ENCODE assay signal across 9 mouse cellular contexts in genomic region chr11:106736614-106737013, GRCm38 (mm10). TPM values are rescaled to one million over a fixed set of nuclear protein-coding genes. Genes with fewer than 3 reads are reported as not detected.
DNase-seq lines count a peak whose midpoint lies in the region; ATAC-seq and TF ChIP-seq lines count a peak whose summit lies in the region.
"Had no signal": no experiment of that assay in that cellular context is flagged by ENCODE, and none has a peak within 500 bp of the region (broad histone marks: within the 10 kb centered on the region; RNA-seq: fewer than 3 reads in every experiment).

No protein-coding gene starts in this region.

- H3K27me3 ChIP-seq in heart, adult 2 months (ENCODE audit: control insufficient read depth, insufficient read depth, low read length), result no peaks in the 10 kb centered on the region
- H3K27me3 ChIP-seq in lung, embryonic 16.5 days (ENCODE audit: control insufficient read depth, insufficient read depth, low read depth, low read length), result no peaks in the 10 kb centered on the region
- H3K27me3 ChIP-seq in hindbrain, embryonic 16.5 days (replicated peaks; ENCODE audit: control insufficient read depth, insufficient read depth, low read length), result no peaks in the 10 kb centered on the region
- no peaks in the 10 kb centered on the region for H3K27me3 ChIP-seq in neural tube, embryonic 14.5 days (ENCODE audit: control insufficient read depth, insufficient read depth, low read length)
- H3K27me3 ChIP-seq: limb, embryonic 15.5 days had no signal

- peak overlapping the region; percentile 86 for H3K27ac ChIP-seq in heart, adult 2 months
- H3K27ac ChIP-seq in lung, embryonic 16.5 days (ENCODE audit: low read length), result peak overlapping the region; percentile 14
- H3K27ac ChIP-seq in hindbrain, embryonic 16.5 days (ENCODE audit: low read depth, low read length), result peak overlapping the region; percentile 77
- H3K27ac ChIP-seq in neural tube, embryonic 14.5 days (ENCODE audit: low read depth, low read length), result peak overlapping the region; percentile 22; the same call in 1 of the 2 replicates
- H3K27ac ChIP-seq: limb, embryonic 15.5 days had no signal

- no peaks in the 10 kb centered on the region; the same call in 1 of the 2 replicates for H3K36me3 ChIP-seq in heart, adult 2 months (ENCODE audit: control insufficient read depth, insufficient read depth, low read length)
- no peaks in the 10 kb centered on the region for H3K36me3 ChIP-seq in lung, embryonic 16.5 days (ENCODE audit: control insufficient read depth, insufficient read depth, low read length)
- no peaks in the 10 kb centered on the region for H3K36me3 ChIP-seq in hindbrain, embryonic 16.5 days (ENCODE audit: control insufficient read depth, insufficient read depth, low read length)
- H3K36me3 ChIP-seq in neural tube, embryonic 14.5 days (ENCODE audit: control insufficient read depth, insufficient read depth, low read length), result no peaks in the 10 kb centered on the region
- H3K36me3 ChIP-seq: limb, embryonic 15.5 days had no signal

- H3K4me1 ChIP-seq in heart, adult 2 months (ENCODE audit: control insufficient read depth, insufficient read depth, low read length), result peaks cover 15% of the 10 kb centered on the region
- H3K4me1 ChIP-seq in lung, embryonic 16.5 days (replicated peaks; ENCODE audit: control insufficient read depth, insufficient read depth, low read length), result 0 out of 2 replicates have a peak, but pooled peaks cover 3% of the 10 kb centered on the region
- peaks cover 14% of the 10 kb centered on the region for H3K4me1 ChIP-seq in hindbrain, embryonic 16.5 days (ENCODE audit: control insufficient read depth, insufficient read depth, low read depth, low read length)
- peaks cover 7% of the 10 kb centered on the region for H3K4me1 ChIP-seq in neural tube, embryonic 14.5 days (ENCODE audit: control insufficient read depth, insufficient read depth, low read length)
- H3K4me1 ChIP-seq: limb, embryonic 15.5 days had no signal

- intact Hi-C loops in heart, adult 2 months (cut with DNase I), result loop anchor here (1.0 kb wide), 2 partner anchors 28 to 56 kb away; no protein-coding TSS in a partner anchor

- 65% methylated on average over 3 of the region's 3 CpGs for WGBS in heart, adult 2 months
- WGBS in lung, embryonic 16.5 days, result 61% methylated on average over 3 of the region's 3 CpGs
- WGBS in hindbrain, embryonic 16.5 days, result 32% methylated on average over 3 of the region's 3 CpGs
- 65% methylated on average over 3 of the region's 3 CpGs for WGBS in neural tube, embryonic 14.5 days

- H3K79me2 ChIP-seq in heart, adult 2 months (replicated peaks; ENCODE audit: control insufficient read depth, insufficient read depth, low read length), result no peaks in the 10 kb centered on the region

- H3K9me3 ChIP-seq in lung, embryonic 16.5 days (ENCODE audit: control insufficient read depth, low read length), result no peaks in the 10 kb centered on the region
- no peaks in the 10 kb centered on the region for H3K9me3 ChIP-seq in hindbrain, embryonic 16.5 days (ENCODE audit: control insufficient read depth, low read length)
- no peaks in the 10 kb centered on the region for H3K9me3 ChIP-seq in neural tube, embryonic 14.5 days (ENCODE audit: control insufficient read depth, low read length)
- H3K9me3 ChIP-seq: limb, embryonic 15.5 days had no signal

- H3K4me3 ChIP-seq in heart, adult 2 months, result no peak overlapping the region
- H3K4me3 ChIP-seq in lung, embryonic 16.5 days (ENCODE audit: low read length), result no peak overlapping the region
- no peak overlapping the region for H3K4me3 ChIP-seq in hindbrain, embryonic 16.5 days (ENCODE audit: low read length)
- H3K4me3 ChIP-seq in neural tube, embryonic 14.5 days (ENCODE audit: low read depth, low read length), result no peak overlapping the region
- H3K4me3 ChIP-seq: limb, embryonic 15.5 days had no signal

- H3K9ac ChIP-seq in heart, adult 2 months (ENCODE audit: low read depth, low read length), result no peak overlapping the region
- H3K9ac ChIP-seq in lung, embryonic 16.5 days (ENCODE audit: low read length), result no peak overlapping the region
- H3K9ac ChIP-seq in hindbrain, embryonic 16.5 days (ENCODE audit: low read depth, low read length), result peak overlapping the region; percentile 37
- no peak overlapping the region for H3K9ac ChIP-seq in neural tube, embryonic 14.5 days (replicated peaks; ENCODE audit: low read depth, low read length)
- H3K9ac ChIP-seq: limb, embryonic 15.5 days had no signal

- H3K4me2 ChIP-seq in lung, embryonic 16.5 days (ENCODE audit: low read depth, low read length), result no peak overlapping the region
- H3K4me2 ChIP-seq in hindbrain, embryonic 16.5 days (ENCODE audit: low read length), result no peak overlapping the region
- no peak overlapping the region for H3K4me2 ChIP-seq in neural tube, embryonic 14.5 days (ENCODE audit: low read depth, low read length)
- H3K4me2 ChIP-seq: limb, embryonic 15.5 days had no signal

- ATAC-seq in lung, embryonic 16.5 days (ENCODE audit: low read depth), result no peak
- no peak for ATAC-seq in hindbrain, embryonic 16.5 days
- no peak for ATAC-seq in neural tube, embryonic 14.5 days (ENCODE audit: low read depth)

- no peak for DNase-seq in heart, adult 2 months
- no peak for DNase-seq in heart, adult 9 months (ENCODE audit: low spot score in 2 of 2)
- DNase-seq in lung, adult 18-20 months, result no peak
- no peak for DNase-seq in ovary, postnatal 36 days (ENCODE audit: low spot score)
- DNase-seq in adrenal gland, adult (ENCODE audit: inconsistent age in 2 of 2, low spot score in 1 of 2), result no peak

- TF ChIP-seq EP300 in heart, adult 2 months (IDR thresholded peaks at IDR 0.05; ENCODE audit: insufficient read depth, low read depth, low read length), result no peak

- no peak for TF ChIP-seq POLR2A in heart, adult 2 months (IDR thresholded peaks at IDR 0.05; ENCODE audit: insufficient read depth, low read depth, low read length)

- no peak for TF ChIP-seq CTCF in heart, adult 2 months (IDR thresholded peaks at IDR 0.05)

RNA-seq across cellular contexts. Expression of gene Pecam1, which starts 13.8 kb away (rescaled TPM):
- total RNA-seq in heart, adult 2 months (2021), result 100 to 1,000 TPM; 114 to 123 TPM
- polyA plus RNA-seq in heart, adult 2 months (2012; rRNA removed), result 78.3 and 130 TPM in 2 replicates
- 140 and 151 TPM in 2 replicates for polyA plus RNA-seq in lung, embryonic 16.5 days (2015; fragmentation: Nextera tagmentation; extraction: Ambion mirVana)
- polyA plus RNA-seq in hindbrain, embryonic 16.5 days (2015; fragmentation: Nextera tagmentation; extraction: Ambion mirVana), result 16.4 and 21.0 TPM in 2 replicates
- polyA plus RNA-seq in neural tube, embryonic 14.5 days (2014; fragmentation: Nextera tagmentation; extraction: Ambion mirVana), result 9.4 and 16.9 TPM in 2 replicates

RNA-seq across cellular contexts. Expression of gene Milr1, which starts 14.4 kb away (rescaled TPM):
- total RNA-seq in heart, adult 2 months (2021), result 1 to 10 TPM in 1 of 2 experiments, under 1 TPM in 1; 0.93 to 1.4 TPM
- 0.29 and 0.56 TPM in 2 replicates for polyA plus RNA-seq in heart, adult 2 months (2012; rRNA removed)
- 1.9 and 2.2 TPM in 2 replicates for polyA plus RNA-seq in lung, embryonic 16.5 days (2015; fragmentation: Nextera tagmentation; extraction: Ambion mirVana)
- 0.42 and 0.56 TPM in 2 replicates for polyA plus RNA-seq in hindbrain, embryonic 16.5 days (2015; fragmentation: Nextera tagmentation; extraction: Ambion mirVana)
- 0.51 and 1.4 TPM in 2 replicates for polyA plus RNA-seq in neural tube, embryonic 14.5 days (2014; fragmentation: Nextera tagmentation; extraction: Ambion mirVana)

RNA-seq across cellular contexts. Expression of gene Polg2, which starts 42.7 kb away (rescaled TPM):
- 1 to 10 TPM; 3.7 to 4.2 TPM for total RNA-seq in heart, adult 2 months (2021)
- 2.7 and 3.8 TPM in 2 replicates for polyA plus RNA-seq in heart, adult 2 months (2012; rRNA removed)
- 9.0 and 9.9 TPM in 2 replicates for polyA plus RNA-seq in lung, embryonic 16.5 days (2015; fragmentation: Nextera tagmentation; extraction: Ambion mirVana)
- polyA plus RNA-seq in hindbrain, embryonic 16.5 days (2015; fragmentation: Nextera tagmentation; extraction: Ambion mirVana), result 9.1 and 9.9 TPM in 2 replicates
- polyA plus RNA-seq in neural tube, embryonic 14.5 days (2014; fragmentation: Nextera tagmentation; extraction: Ambion mirVana), result 10.3 and 10.4 TPM in 2 replicates

RNA-seq across cellular contexts. Expression of gene Ddx5, which starts 52.4 kb away (rescaled TPM):
- 100 to 1,000 TPM; 328 to 354 TPM for total RNA-seq in heart, adult 2 months (2021)
- polyA plus RNA-seq in heart, adult 2 months (2012; rRNA removed), result 202 and 306 TPM in 2 replicates
- 352 and 357 TPM in 2 replicates for polyA plus RNA-seq in lung, embryonic 16.5 days (2015; fragmentation: Nextera tagmentation; extraction: Ambion mirVana)
- 315 and 329 TPM in 2 replicates for polyA plus RNA-seq in hindbrain, embryonic 16.5 days (2015; fragmentation: Nextera tagmentation; extraction: Ambion mirVana)
- polyA plus RNA-seq in neural tube, embryonic 14.5 days (2014; fragmentation: Nextera tagmentation; extraction: Ambion mirVana), result 447 and 486 TPM in 2 replicates

RNA-seq across cellular contexts. Expression of gene Cep95, which starts 52.4 kb away (rescaled TPM):
- 1 to 10 TPM; 4.9 to 6.0 TPM for total RNA-seq in heart, adult 2 months (2021)
- polyA plus RNA-seq in heart, adult 2 months (2012; rRNA removed), result 2.7 and 5.3 TPM in 2 replicates
- 21.8 and 22.6 TPM in 2 replicates for polyA plus RNA-seq in lung, embryonic 16.5 days (2015; fragmentation: Nextera tagmentation; extraction: Ambion mirVana)
- 12.2 and 15.3 TPM in 2 replicates for polyA plus RNA-seq in hindbrain, embryonic 16.5 days (2015; fragmentation: Nextera tagmentation; extraction: Ambion mirVana)
- 15.1 and 18.9 TPM in 2 replicates for polyA plus RNA-seq in neural tube, embryonic 14.5 days (2014; fragmentation: Nextera tagmentation; extraction: Ambion mirVana)

Comparison
In these comparisons a context has a peak if more than half of its experiments do, and no peak if none do; other contexts are left out.
1. H3K27ac ChIP-seq: peak in every context shown above with its lines; median percentile 86 in heart, adult 2 months; 77 in hindbrain, embryonic 16.5 days; 22 in neural tube, embryonic 14.5 days; 14 in lung, embryonic 16.5 days.